ENCODE assay signal across 9 mouse cellular contexts in genomic region chr6:35253474-35253873, GRCm38 (mm10). TPM values are rescaled to one million over a fixed set of nuclear protein-coding genes. Genes with fewer than 3 reads are reported as not detected.
DNase-seq lines count a peak whose midpoint lies in the region; ATAC-seq and TF ChIP-seq lines count a peak whose summit lies in the region.
"Had no signal": no experiment of that assay in that cellular context is flagged by ENCODE, and none has a peak within 500 bp of the region (broad histone marks: within the 10 kb centered on the region; RNA-seq: fewer than 3 reads in every experiment).

No protein-coding gene starts in this region.

- no peak for TF ChIP-seq CTCF in gastrocnemius, adult 2 months (IDR thresholded peaks at IDR 0.05)
- TF ChIP-seq CTCF in bone marrow macrophage, adult 2 months (IDR thresholded peaks at IDR 0.05; ENCODE audit: low read depth, low read length) = no peak
- TF ChIP-seq CTCF in cerebellum, adult 2 months (IDR thresholded peaks at IDR 0.05; ENCODE audit: borderline replicate concordance, insufficient read depth, low read depth, low read length) = no peak

- H3K36me3 ChIP-seq in hindbrain, embryonic 11.5 days (ENCODE audit: control insufficient read depth, insufficient read depth, low read length) = no peaks in the 10 kb centered on the region
- H3K36me3 ChIP-seq in macrophage (ENCODE audit: inconsistent target) = no peaks in the 10 kb centered on the region

- intact Hi-C loops in gastrocnemius, adult 2 months (cut with DNase I) = loop anchor here (2.0 to 10.0 kb wide), 4 partner anchors 71 to 979 kb away; no protein-coding TSS in a partner anchor
- intact Hi-C loops in gastrocnemius, postnatal 14 days (cut with DNase I; ENCODE audit: low total_unique reads) = loop anchor here (10.0 kb wide), 1 partner anchor 121 kb away; no protein-coding TSS in a partner anchor

- peak overlapping the region; percentile 90; the same call in 1 of the 2 replicates for H3K9ac ChIP-seq in hindbrain, embryonic 11.5 days (ENCODE audit: low read depth, low read length)

- H3K27me3 ChIP-seq in hindbrain, embryonic 11.5 days (ENCODE audit: control insufficient read depth, insufficient read depth, low read length) = no peaks in the 10 kb centered on the region
- no peaks in the 10 kb centered on the region for H3K27me3 ChIP-seq in cerebellum, adult 2 months (ENCODE audit: control insufficient read depth, insufficient read depth, low read length)

- H3K9me3 ChIP-seq in hindbrain, embryonic 11.5 days (ENCODE audit: control insufficient read depth, low read length) = no peaks in the 10 kb centered on the region

- peak overlapping the region; percentile 60 for H3K4me2 ChIP-seq in hindbrain, embryonic 11.5 days (replicated peaks; ENCODE audit: low read depth, low read length)

- TF ChIP-seq POLR2A in bone marrow macrophage, adult 2 months (IDR thresholded peaks at IDR 0.05; ENCODE audit: borderline replicate concordance, low read depth, low read length) = no peak
- no peak for TF ChIP-seq POLR2A in cerebellum, adult 2 months (IDR thresholded peaks at IDR 0.05; ENCODE audit: borderline replicate concordance, insufficient read depth, low read length)

- no peak for ATAC-seq in hindbrain, embryonic 11.5 days (ENCODE audit: low FRiP score)

- WGBS in hindbrain, embryonic 11.5 days = 53% methylated on average over 5 of the region's 5 CpGs
- WGBS in macrophage (ENCODE audit: missing documents) = 53% methylated on average over 5 of the region's 5 CpGs
- WGBS in cerebellum, adult 2 months = 50% methylated on average over 5 of the region's 5 CpGs

- H3K79me2 ChIP-seq in macrophage (ENCODE audit: inconsistent target) = peaks cover 55% of the 10 kb centered on the region

- H3K4me3 ChIP-seq in gastrocnemius, adult 2 months = peak overlapping the region; percentile 85
- H3K4me3 ChIP-seq in bone marrow macrophage, adult 2 months (ENCODE audit: insufficient read depth, low read length) = peak overlapping the region; percentile 80
- peak overlapping the region; percentile 81 for H3K4me3 ChIP-seq in hindbrain, embryonic 11.5 days (ENCODE audit: low read depth, low read length)
- H3K4me3 ChIP-seq in macrophage (ENCODE audit: inconsistent target) = peak overlapping the region; percentile 60
- no peak overlapping the region for H3K4me3 ChIP-seq in cerebellum, adult 2 months (replicated peaks; ENCODE audit: insufficient read depth, low read depth, low read length)

- peaks cover 38% of the 10 kb centered on the region for H3K4me1 ChIP-seq in bone marrow macrophage, adult 2 months (ENCODE audit: control insufficient read depth, insufficient read depth, low read length)
- H3K4me1 ChIP-seq in hindbrain, embryonic 11.5 days (replicated peaks; ENCODE audit: control insufficient read depth, insufficient read depth, low read length) = peaks cover 5% of the 10 kb centered on the region
- H3K4me1 ChIP-seq in cerebellum, adult 2 months (ENCODE audit: control insufficient read depth, insufficient read depth, low read length) = peaks cover 7% of the 10 kb centered on the region

- H3K27ac ChIP-seq in gastrocnemius, adult 2 months = peak overlapping the region; percentile 89
- peak overlapping the region; percentile 84 for H3K27ac ChIP-seq in bone marrow macrophage, adult 2 months (ENCODE audit: insufficient read depth, low read depth, low read length)
- no peak overlapping the region for H3K27ac ChIP-seq in hindbrain, embryonic 11.5 days (ENCODE audit: low read depth, low read length)
- peak overlapping the region; percentile 91 for H3K27ac ChIP-seq in macrophage
- H3K27ac ChIP-seq in cerebellum, adult 2 months (ENCODE audit: insufficient read depth, low read length) = no peak overlapping the region

- no peak for DNase-seq in gastrocnemius, adult 2 months
- DNase-seq in gastrocnemius, postnatal 14 days = no peak
- DNase-seq in hindbrain, embryonic 11.5 days (ENCODE audit: low spot score) = no peak
- no peak for DNase-seq in cerebellum, adult 2 months
- no peak for DNase-seq in left cerebral cortex, adult 18-20 months (ENCODE audit: low spot score in 2 of 2)
- no peak for DNase-seq in cerebellum, postnatal 36 days

RNA-seq across cellular contexts. Expression of gene Slc13a4, which starts 54.5 kb away (rescaled TPM):
- total RNA-seq in gastrocnemius, adult 2 months (2021) = under 1 TPM in 1 of 2 experiments, not detected in 1; 0.06 TPM
- under 1 TPM; 0.11 to 0.35 TPM for total RNA-seq in gastrocnemius, postnatal 14 days (2021)
- not detected in 2 replicates for polyA plus RNA-seq in bone marrow macrophage, adult 2 months (2012; ENCODE audit: insufficient read depth, insufficient read length, missing spikeins)
- 0.40 and 0.59 TPM in 2 replicates for polyA plus RNA-seq in hindbrain, embryonic 11.5 days (2014; fragmentation: Nextera tagmentation; extraction: Ambion mirVana)
- not detected for total RNA-seq in macrophage (2018; cell fraction: chromatin; rRNA removed)
- total RNA-seq in macrophage (2018; cell fraction: cytosol; rRNA removed) = not detected
- not detected for total RNA-seq in macrophage (2018; cell fraction: nucleus; rRNA removed)
- not detected in 3 replicates for polyA plus RNA-seq in macrophage (2018)
- polyA plus RNA-seq in cerebellum, adult 2 months (2012; rRNA removed) = 4.9 and 9.8 TPM in 2 replicates
- 10 to 100 TPM; 16.4 to 16.6 TPM for total RNA-seq in left cerebral cortex, adult 18-20 months (2021)
- total RNA-seq: megakaryocyte progenitor cell, adult 5-6 weeks had no signal

Comparison
In these comparisons a context has a peak if more than half of its experiments do, and no peak if none do; other contexts are left out.
1. H3K27ac ChIP-seq: peak in gastrocnemius, adult 2 months (single experiment), bone marrow macrophage, adult 2 months (single experiment) and macrophage (single experiment); none in hindbrain, embryonic 11.5 days (single experiment) and cerebellum, adult 2 months (single experiment).